Mouse (Mus musculus) heart, adult 10 weeks (tissue): ENCODE results near the gene Ccnd3. TPM values are rescaled to one million over a fixed set of nuclear protein-coding genes. Genes with fewer than 3 reads are reported as not detected.

ENCODE experiments used
- polyA plus RNA-seq: library from polyadenylated mRNA; stranded (reverse); fragments of 350-450 nt; fragmentation: Illumina TruSeq; extraction: RNeasy Lipid Tissue Mini Kit (QIAGEN cat#74804); gene quantifications from one replicate; pipeline ENCODE4 v1.2.3, GENCODE M21; 2014; ENCODE audit warnings: low read depth, low replicate concordance

Ccnd3 gene
- polyA plus RNA-seq = 62.7 TPM

GRCm38 (mm10) chr17:47504941-47505346 is at the start of gene Ccnd3:
Gene Ccnd3, plus strand, starts transcription at chr17:47505051.

GRCm38 (mm10) chr17:47501946-47502706 is 2.7 kb upstream of the Ccnd3 start, which contains the start of gene Taf8:
Gene Taf8, minus strand, starts transcription at chr17:47502292.

GRCm38 (mm10) chr17:47610849-47611660 is 106.2 kb downstream of the Ccnd3 start, which contains the start of the genes Bysl, Med20 and Gm20517:
Gene Bysl, minus strand, starts transcription at chr17:47611492.
Gene Med20, plus strand, starts transcription at chr17:47611582.
Gene Gm20517, plus strand, starts transcription at chr17:47611589.

GRCm38 (mm10) chr17:47630678-47631065 is 125.8 kb downstream of the Ccnd3 start, which contains the start of gene Usp49:
Gene Usp49, plus strand, starts transcription at chr17:47630690.

Other genes starting within 250 kb of the Ccnd3 start
- gene Mrps10, start 136.2 kb upstream of the Ccnd3 start, polyA plus RNA-seq = 36.1 TPM
- gene Guca1b, start 119.7 kb upstream of the Ccnd3 start, polyA plus RNA-seq = 2.0 TPM
- gene Guca1a, start 104.5 kb upstream of the Ccnd3 start, polyA plus RNA-seq = not detected
- gene AI661453, start 68.4 kb upstream of the Ccnd3 start, polyA plus RNA-seq = 1.5 TPM
- not detected for gene 1700001C19Rik, start 67.7 kb upstream of the Ccnd3 start, polyA plus RNA-seq
- 13.7 TPM for gene Taf8, start 2.8 kb upstream of the Ccnd3 start, polyA plus RNA-seq
- 16.3 TPM for gene Bysl, start 106.4 kb downstream of the Ccnd3 start, polyA plus RNA-seq
- gene Med20, start 106.5 kb downstream of the Ccnd3 start, polyA plus RNA-seq = 19.7 TPM
- 2.2 TPM for gene Gm20517, start 106.5 kb downstream of the Ccnd3 start, polyA plus RNA-seq
- 2.6 TPM for gene Usp49, start 125.6 kb downstream of the Ccnd3 start, polyA plus RNA-seq
- gene Tomm6, start 183.3 kb downstream of the Ccnd3 start, polyA plus RNA-seq = 89.7 TPM
- 6.2 TPM for gene Frs3, start 184.0 kb downstream of the Ccnd3 start, polyA plus RNA-seq
- 0.63 TPM for gene Gm21981, start 189.4 kb downstream of the Ccnd3 start, polyA plus RNA-seq
- gene Prickle4, start 189.7 kb downstream of the Ccnd3 start, polyA plus RNA-seq = 2.8 TPM
- not detected for gene Pgc, start 221.8 kb downstream of the Ccnd3 start, polyA plus RNA-seq
- gene Tfeb, start 232.0 kb downstream of the Ccnd3 start, polyA plus RNA-seq = 29.8 TPM